Mouse (Mus musculus) erythroblast, embryonic 14.5 days (primary cell): Measurements from ENCODE around the gene Oxa1l.

Experiments
- GATA1 ChIP-seq: IDR thresholded peaks from 2 replicates; pipeline ENCODE4 v1.6.1; 2012; ENCODE audit warnings: low read length, inconsistent platforms, mixed read lengths
- TAL1 ChIP-seq: IDR thresholded peaks from 3 replicates; pipeline ENCODE4 v1.6.1; 2012; ENCODE audit warnings: low read length, inconsistent platforms, mixed read lengths

DNA sequence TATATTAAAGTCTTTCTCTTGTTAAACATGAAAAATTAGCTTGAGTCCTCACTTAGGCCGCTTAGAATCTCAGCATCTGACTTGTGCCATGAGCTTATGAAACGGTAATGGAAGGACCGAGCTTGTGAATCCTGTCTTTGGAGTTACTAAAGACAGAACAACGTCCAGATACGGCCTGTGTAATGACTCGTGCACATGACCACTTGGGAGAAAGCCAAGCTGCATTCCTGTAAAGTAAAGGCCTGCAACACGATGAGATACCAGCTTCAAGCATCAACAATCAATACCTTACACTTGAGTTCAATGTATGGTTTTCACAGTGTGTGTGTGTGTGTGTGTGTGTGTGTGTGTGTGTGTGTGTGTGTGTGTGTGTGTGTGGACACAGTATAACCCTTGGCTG lies 36.1 kb downstream of the Oxa1l start:
- TF ChIP-seq GATA1 (no peak), TAL1 (no peak)
